In the genomic region with DNA sequence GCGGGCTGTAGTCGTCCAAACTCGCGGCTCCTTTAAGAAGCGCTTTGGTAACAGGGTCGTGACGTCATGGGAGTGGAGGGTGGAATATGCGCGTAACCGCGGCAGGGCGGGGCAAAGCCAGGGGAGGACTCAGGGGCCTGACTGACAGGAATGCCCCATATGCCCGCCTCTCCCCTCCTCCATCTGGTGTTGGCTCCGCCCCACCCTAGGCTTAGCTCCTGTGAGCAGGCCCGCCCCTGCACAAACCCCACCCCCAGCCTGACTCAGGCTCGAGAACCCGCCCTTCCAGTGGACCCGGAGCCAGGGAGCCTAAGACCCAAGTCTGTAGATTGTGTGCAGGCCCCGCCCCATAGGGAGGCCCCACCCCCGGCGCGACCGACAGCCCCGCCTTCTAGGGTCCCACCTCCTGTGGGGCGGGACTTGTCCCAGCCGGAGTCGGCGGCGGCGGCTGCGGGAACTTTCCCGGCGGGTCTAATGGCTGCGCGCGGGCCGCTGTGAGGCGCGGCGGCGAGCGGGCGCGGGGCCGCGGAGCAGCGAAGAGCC, we compare ENCODE assay signal across 8 mouse cellular contexts. TPM values are rescaled to one million over a fixed set of nuclear protein-coding genes. Genes with fewer than 3 reads are reported as not detected.
DNase-seq lines count a peak whose midpoint lies in the region; ATAC-seq lines count a peak whose summit lies in the region.

A gene (plus strand): TSS at position 440 of the 543 bp plus-strand sequence.

- H3K4me2 ChIP-seq in hindbrain, embryonic 15.5 days, result peak within 1 kb of the TSS; percentile 68

- peak within 1 kb of the TSS; percentile 75 for H3K9ac ChIP-seq in hindbrain, embryonic 15.5 days

- peak; percentile 99 for DNase-seq in T-cell, adult 2 months (ENCODE audit: low spot score)
- peak; percentile 97 to 99 for DNase-seq in cerebellum, postnatal 36 days
- DNase-seq in frontal cortex, postnatal 36 days (ENCODE audit: low spot score in 2 of 2), result peak; percentile 98 to 99
- peak; percentile 99 for DNase-seq in left cerebral cortex, adult 11 months (ENCODE audit: low spot score)
- DNase-seq in lung, postnatal 4 days, result peak; percentile 99 to 100
- peak; percentile 98 for DNase-seq in retina, postnatal 7 days (ENCODE audit: low read depth, low spot score)
- peak; percentile 94 for DNase-seq in urinary bladder, adult 2 months (ENCODE audit: low spot score)

- no peaks in the 10 kb centered on the region for H3K36me3 ChIP-seq in hindbrain, embryonic 15.5 days

- 1% methylated on average over 31 of the region's 47 CpGs for WGBS in hindbrain, embryonic 15.5 days

- H3K4me1 ChIP-seq in hindbrain, embryonic 15.5 days (replicated peaks), result peaks cover 47% of the 10 kb centered on the region

- H3K27ac ChIP-seq in hindbrain, embryonic 15.5 days (replicated peaks), result peak within 1 kb of the TSS; percentile 84

- H3K4me3 ChIP-seq in hindbrain, embryonic 15.5 days, result peak within 1 kb of the TSS; percentile 63

- H3K27me3 ChIP-seq in hindbrain, embryonic 15.5 days, result no peaks in the 10 kb centered on the region

- peak; percentile 98 for ATAC-seq in hindbrain, embryonic 15.5 days (ENCODE audit: low FRiP score, low read depth)

- no peaks in the 10 kb centered on the region for H3K9me3 ChIP-seq in hindbrain, embryonic 15.5 days

RNA-seq across cellular contexts. Expression of the gene that starts here (rescaled TPM):
- polyA plus RNA-seq in hindbrain, embryonic 15.5 days (2015; fragmentation: Nextera tagmentation; extraction: Ambion mirVana), result 21.1 and 24.6 TPM in 2 replicates
- 26.7 and 71.7 TPM in 2 replicates for polyA plus RNA-seq in urinary bladder, adult 2 months (2012; rRNA removed)

Comparison
In these comparisons a context has a peak if more than half of its experiments do, and no peak if none do; other contexts are left out.
1. Peak in every context shown above with its lines: DNase-seq, ATAC-seq, H3K4me3 ChIP-seq and H3K27ac ChIP-seq.